In genomic region chr14:8215208-8215778, GRCm38 (mm10) we compare ENCODE assay signal across 7 mouse cellular contexts. TPM values are rescaled to one million over a fixed set of nuclear protein-coding genes. Genes with fewer than 3 reads are reported as not detected.
DNase-seq lines count a peak whose midpoint lies in the region; ATAC-seq and TF ChIP-seq lines count a peak whose summit lies in the region.

No protein-coding gene starts in this region.

- no peak for TF ChIP-seq POLR2A in embryonic fibroblast, embryonic 13.5 days (IDR thresholded peaks at IDR 0.05; ENCODE audit: low read depth, low read length)

- H3K27me3 ChIP-seq in E14TG2a.4 (ENCODE audit: insufficient read depth, low read length), result no peaks in the 10 kb centered on the region
- no peaks in the 10 kb centered on the region for H3K27me3 ChIP-seq in kidney, embryonic 14.5 days (ENCODE audit: control insufficient read depth, insufficient read depth, low read length)
- H3K27me3 ChIP-seq in midbrain, embryonic 13.5 days, result peaks cover 38% of the 10 kb centered on the region

- 0 out of 2 replicates have a peak overlapping the region, but pooled peaks have one; percentile 3 for H3K27ac ChIP-seq in ES-E14 (ENCODE audit: insufficient read depth, low read depth, low read length, poor library complexity, severe bottlenecking)
- H3K27ac ChIP-seq in embryonic fibroblast, embryonic 13.5 days (ENCODE audit: insufficient read depth, low read length), result no peak overlapping the region
- H3K27ac ChIP-seq in kidney, embryonic 14.5 days (ENCODE audit: low read depth, low read length), result no peak overlapping the region
- no peak overlapping the region for H3K27ac ChIP-seq in midbrain, embryonic 13.5 days

- no peaks in the 10 kb centered on the region for H3K36me3 ChIP-seq in E14TG2a.4 (ENCODE audit: insufficient read depth, low read length)
- no peaks in the 10 kb centered on the region for H3K36me3 ChIP-seq in ES-E14 (ENCODE audit: control insufficient read depth, insufficient read depth, low read length, poor library complexity, severe bottlenecking)
- no peaks in the 10 kb centered on the region for H3K36me3 ChIP-seq in kidney, embryonic 14.5 days (ENCODE audit: control insufficient read depth, insufficient read depth, low read length)
- no peaks in the 10 kb centered on the region for H3K36me3 ChIP-seq in midbrain, embryonic 13.5 days

- peaks cover 57% of the 10 kb centered on the region for H3K4me1 ChIP-seq in E14TG2a.4 (replicated peaks; ENCODE audit: low read depth, low read length)
- peaks cover 6 to 11% of the 10 kb centered on the region in 2 experiments for H3K4me1 ChIP-seq in ES-E14 (ENCODE audit: control insufficient read depth in 2 of 2, insufficient read depth in 2 of 2, low read length in 2 of 2, poor library complexity in 1 of 2)
- peaks cover 3% of the 10 kb centered on the region for H3K4me1 ChIP-seq in embryonic fibroblast, embryonic 13.5 days (ENCODE audit: control insufficient read depth, insufficient read depth, low read length)
- H3K4me1 ChIP-seq in kidney, embryonic 14.5 days (ENCODE audit: control insufficient read depth, insufficient read depth, low read length), result peaks cover 17% of the 10 kb centered on the region; the same call in 1 of the 2 replicates
- peaks cover 37% of the 10 kb centered on the region for H3K4me1 ChIP-seq in midbrain, embryonic 13.5 days (replicated peaks)

- TF ChIP-seq CTCF in E14TG2a.4 (conservative IDR thresholded peaks at IDR 0.05; ENCODE audit: low read length), result no peak
- TF ChIP-seq CTCF in embryonic fibroblast, embryonic 13.5 days (IDR thresholded peaks at IDR 0.05; ENCODE audit: borderline replicate concordance, insufficient read depth, low read length), result no peak

- H3K4me3 ChIP-seq in E14TG2a.4 (replicated peaks; ENCODE audit: low read length) (peak overlapping the region; percentile 93), ES-E14 (ENCODE audit: insufficient read depth in 1 of 2, low read depth in 1 of 2, low read length in 2 of 2, poor library complexity in 1 of 2, severe bottlenecking in 1 of 2) (peak overlapping the region; percentile 76 to 94)
- peak overlapping the region; percentile 55 for H3K4me3 ChIP-seq in embryonic fibroblast, embryonic 13.5 days (ENCODE audit: insufficient read depth, low read length)
- peak overlapping the region; percentile 69 for H3K4me3 ChIP-seq in kidney, embryonic 14.5 days (ENCODE audit: low read length)
- peak overlapping the region; percentile 65 for H3K4me3 ChIP-seq in midbrain, embryonic 13.5 days (replicated peaks)

- H3K9me3 ChIP-seq in E14TG2a.4 (ENCODE audit: low read length) (no peaks in the 10 kb centered on the region), ES-E14 (ENCODE audit: control insufficient read depth, insufficient read depth, low read depth, low read length) (no peaks in the 10 kb centered on the region)
- H3K9me3 ChIP-seq in kidney, embryonic 14.5 days (ENCODE audit: control insufficient read depth, low read length), result no peaks in the 10 kb centered on the region
- no peaks in the 10 kb centered on the region for H3K9me3 ChIP-seq in midbrain, embryonic 13.5 days

- ATAC-seq in kidney, embryonic 14.5 days (ENCODE audit: low FRiP score, low TSS enrichment), result no peak
- no peak for ATAC-seq in midbrain, embryonic 13.5 days
- no peak for ATAC-seq in activated CD4-positive, CD25-positive, alpha-beta regulatory T cell, adult 4 months

- peak overlapping the region; percentile 95 for H3K9ac ChIP-seq in ES-E14 (ENCODE audit: insufficient read depth, low read depth, low read length, poor library complexity, severe bottlenecking)
- 0 out of 2 replicates have a peak overlapping the region, but pooled peaks have one; percentile 7 for H3K9ac ChIP-seq in kidney, embryonic 14.5 days (ENCODE audit: low read depth, low read length)
- H3K9ac ChIP-seq in midbrain, embryonic 13.5 days (replicated peaks), result peak overlapping the region; percentile 82

- in situ Hi-C loops in ES-E14 (cut with MboI; ENCODE audit: low sequenced_read_pairs in 2 of 2, unreplicated experiment in 2 of 2), result no loop called here

- no peak for DNase-seq in ES-E14 (ENCODE audit: low read depth, low spot score)
- DNase-seq in layer of hippocampus, adult 18-20 months (ENCODE audit: low spot score in 2 of 2), result no peak

- WGBS in kidney, embryonic 14.5 days, result 17% methylated on average over 21 of the region's 21 CpGs
- 16% methylated on average over 21 of the region's 21 CpGs for WGBS in midbrain, embryonic 13.5 days

- H3K4me2 ChIP-seq in kidney, embryonic 14.5 days (replicated peaks; ENCODE audit: low read depth, low read length), result peak overlapping the region; percentile 84
- H3K4me2 ChIP-seq in midbrain, embryonic 13.5 days (replicated peaks), result peak overlapping the region; percentile 78

TF ChIP-seq in ES-E14, 5 proteins besides CTCF, POLR2A, EP300 and RAD21:
- TF ChIP-seq MAFK (IDR thresholded peaks at IDR 0.05; ENCODE audit: insufficient read depth, low read depth, low read length), result no peak
- no peak for TF ChIP-seq ZNF384 (IDR thresholded peaks at IDR 0.05; ENCODE audit: low read depth, low read length)
- no peak for TF ChIP-seq ZC3H11A (IDR thresholded peaks at IDR 0.05; ENCODE audit: borderline replicate concordance, low read depth, low read length)
- no peak for TF ChIP-seq CHD2 (IDR thresholded peaks at IDR 0.05; ENCODE audit: low read depth, low read length)
- no peak for TF ChIP-seq HCFC1 (IDR thresholded peaks at IDR 0.05; ENCODE audit: borderline replicate concordance, insufficient read depth, low read length)

RNA-seq across cellular contexts. Expression of gene Kctd6, which starts 1.4 kb away (rescaled TPM):
- total RNA-seq in ES-E14 (2012; rRNA removed), result 9.3 and 11.9 TPM in 2 replicates
- polyA plus RNA-seq in embryonic fibroblast, embryonic 13.5 days (2011; ENCODE audit: insufficient read length, low read depth, missing spikeins), result 9.5 and 10.2 TPM in 2 replicates
- 9.1 and 10.4 TPM in 2 replicates for polyA plus RNA-seq in kidney, embryonic 14.5 days (2014; fragmentation: Nextera tagmentation; extraction: Ambion mirVana)
- 4.6 and 5.2 TPM in 2 replicates for polyA plus RNA-seq in midbrain, embryonic 13.5 days (2015; fragmentation: Nextera tagmentation; extraction: Ambion mirVana)
- polyA plus RNA-seq in activated CD4-positive, CD25-positive, alpha-beta regulatory T cell, adult 4 months (2017; shearing (Covaris generic)), result 1 to 10 TPM; 3.2 to 4.5 TPM
- 10 to 100 TPM; 69.7 to 74.9 TPM for total RNA-seq in layer of hippocampus, adult 18-20 months (2021)

RNA-seq across cellular contexts. Expression of gene Pdhb, which starts 42.5 kb away (rescaled TPM):
- total RNA-seq in ES-E14 (2012; rRNA removed), result 152 and 171 TPM in 2 replicates
- polyA plus RNA-seq in embryonic fibroblast, embryonic 13.5 days (2011; ENCODE audit: insufficient read length, low read depth, missing spikeins), result 83.3 and 92.5 TPM in 2 replicates
- 231 and 247 TPM in 2 replicates for polyA plus RNA-seq in kidney, embryonic 14.5 days (2014; fragmentation: Nextera tagmentation; extraction: Ambion mirVana)
- polyA plus RNA-seq in midbrain, embryonic 13.5 days (2015; fragmentation: Nextera tagmentation; extraction: Ambion mirVana), result 254 TPM in 2 replicates
- polyA plus RNA-seq in activated CD4-positive, CD25-positive, alpha-beta regulatory T cell, adult 4 months (2017; shearing (Covaris generic)), result 100 to 1,000 TPM; 117 to 121 TPM
- total RNA-seq in layer of hippocampus, adult 18-20 months (2021), result 100 to 1,000 TPM; 169 to 171 TPM

RNA-seq across cellular contexts. Expression of gene Acox2, which starts 43.9 kb away (rescaled TPM):
- not detected in 2 replicates for total RNA-seq in ES-E14 (2012; rRNA removed)
- polyA plus RNA-seq in embryonic fibroblast, embryonic 13.5 days (2011; ENCODE audit: insufficient read length, low read depth, missing spikeins), result 1.3 TPM in 1 of 2 replicates, not detected in the other
- not detected in 2 replicates for polyA plus RNA-seq in kidney, embryonic 14.5 days (2014; fragmentation: Nextera tagmentation; extraction: Ambion mirVana)
- polyA plus RNA-seq in midbrain, embryonic 13.5 days (2015; fragmentation: Nextera tagmentation; extraction: Ambion mirVana), result not detected in 2 replicates
- not detected for polyA plus RNA-seq in activated CD4-positive, CD25-positive, alpha-beta regulatory T cell, adult 4 months (2017; shearing (Covaris generic))
- not detected for total RNA-seq in layer of hippocampus, adult 18-20 months (2021)

Comparison
In these comparisons a context has a peak if more than half of its experiments do, and no peak if none do; other contexts are left out.
1. H3K9ac ChIP-seq: peak in every context shown above with its lines; median percentile 95 in ES-E14; 82 in midbrain, embryonic 13.5 days; 7 in kidney, embryonic 14.5 days.